Mouse (Mus musculus) heart, postnatal 25 days (tissue): ENCODE results near the gene Sp9. TPM values are rescaled to one million over a fixed set of nuclear protein-coding genes. Genes with fewer than 3 reads are reported as not detected.

ENCODE experiments used
- DNase-seq: peaks from one replicate; pipeline ENCODE4 v3.0.0; 2022; ENCODE audit warnings: low spot score
- intact Hi-C: fragments of 180-260 bp; cut with DNase I; formaldehyde crosslinking; loops from one replicate; pipeline ENCODE4 v1.15.1; 2025
- total RNA-seq, 2 experiments: library from RNA; stranded (reverse); gene quantifications; 2 replicates each; pipeline ENCODE4 v1.2.3; 2021

Gene Sp9
- total RNA-seq, 2 experiments from 2014 or later = not detected

- no peak for DNase-seq
- intact Hi-C loops = loop anchor here (5.0 to 10.0 kb wide), 5 partner anchors 299 to 1736 kb away; partner anchors contain the start of genes Hoxd13 and Pdk1
Observed at GRCm38 (mm10) chr2:73273249-73274118, 1.8 kb downstream of the Sp9 start.

DNA sequence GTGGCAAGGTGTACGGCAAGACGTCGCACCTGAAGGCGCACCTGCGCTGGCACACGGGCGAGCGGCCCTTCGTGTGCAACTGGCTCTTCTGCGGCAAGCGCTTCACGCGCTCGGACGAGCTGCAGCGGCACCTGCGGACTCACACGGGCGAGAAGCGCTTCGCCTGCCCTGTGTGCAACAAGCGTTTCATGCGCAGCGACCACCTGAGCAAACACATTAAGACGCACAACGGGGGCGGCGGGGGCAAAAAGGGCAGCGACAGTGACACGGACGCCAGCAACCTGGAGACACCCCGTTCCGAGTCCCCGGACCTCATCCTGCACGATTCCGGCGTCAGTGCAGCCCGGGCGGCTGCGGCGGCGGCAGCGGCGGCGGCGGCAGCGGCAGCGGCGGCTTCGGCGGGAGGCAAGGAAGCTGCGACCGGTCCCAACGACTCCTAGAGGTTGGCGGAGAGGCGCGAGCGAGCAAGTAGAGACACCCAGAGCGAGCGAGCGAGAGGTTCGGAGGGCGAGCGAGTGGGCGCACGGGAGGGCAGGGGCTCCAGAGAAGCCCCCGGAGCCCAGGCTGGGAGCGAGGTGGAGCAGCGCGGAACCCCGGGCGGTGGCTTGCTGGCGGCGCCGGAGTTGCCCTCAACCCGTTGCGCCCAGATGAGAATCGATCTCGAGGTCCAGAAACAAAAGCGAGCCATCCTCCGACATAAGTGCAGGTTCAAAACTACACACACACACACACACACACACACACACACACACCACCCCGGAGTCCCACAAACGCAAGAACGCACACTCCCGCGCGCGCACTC is 2.6 kb downstream of the Sp9 start:
- no peak for DNase-seq
- intact Hi-C loops = loop anchor here (5.0 to 10.0 kb wide), 5 partner anchors 300 to 1737 kb away; partner anchors contain the start of genes Hoxd13 and Pdk1

- no peak for DNase-seq
- intact Hi-C loops = loop anchor here (10.0 kb wide), 4 partner anchors 301 to 1401 kb away; partner anchors contain the start of genes Hoxd13 and Pdk1
Observed at GRCm38 (mm10) chr2:73275261-73276040, 3.7 kb downstream of the Sp9 start.

DNA sequence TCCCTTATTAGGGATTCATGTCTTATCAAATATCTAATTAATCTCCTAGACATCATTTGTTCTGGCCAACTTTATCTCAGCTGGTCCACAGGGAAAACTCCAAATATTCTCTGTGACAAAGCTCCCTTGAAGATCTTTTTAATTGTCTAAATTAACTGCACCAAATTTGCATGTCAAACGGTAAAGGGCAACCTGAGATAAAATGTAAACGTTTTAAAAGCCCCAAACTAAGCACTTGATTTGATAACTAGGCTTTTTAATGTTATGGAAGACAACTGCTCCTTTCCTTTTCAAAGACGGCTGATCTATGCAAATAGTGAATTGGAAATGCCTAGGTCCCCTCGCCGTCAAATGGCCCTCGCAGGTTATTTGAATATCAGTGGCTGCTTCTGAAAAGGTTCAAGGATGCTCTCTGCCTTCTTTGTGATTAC is 4.4 kb downstream of the Sp9 start:
- DNase-seq = no peak
- intact Hi-C loops = loop anchor here (10.0 kb wide), 4 partner anchors 301 to 1401 kb away; partner anchors contain the start of genes Hoxd13 and Pdk1

- DNase-seq = no peak
- intact Hi-C loops = loop anchor here (10.0 kb wide), 4 partner anchors 302 to 1402 kb away; partner anchors contain the start of genes Hoxd13 and Pdk1
Observed at GRCm38 (mm10) chr2:73277021-73277708, 5.4 kb downstream of the Sp9 start.

- intact Hi-C loops = loop anchor here (1.0 to 10.0 kb wide), 7 partner anchors 63 to 1403 kb away; partner anchors contain the start of genes Hoxd13 and Pdk1
- no peak for DNase-seq
Observed at GRCm38 (mm10) chr2:73277709-73278075, 6.0 kb downstream of the Sp9 start.

GRCm38 (mm10) chr2:73278131-73278854 is 6.6 kb downstream of the Sp9 start:
- intact Hi-C loops = loop anchor here (1.0 to 10.0 kb wide), 7 partner anchors 63 to 1403 kb away; partner anchors contain the start of genes Hoxd13 and Pdk1
- peak; percentile 64 for DNase-seq

GRCm38 (mm10) chr2:73278869-73279268 is 7.1 kb downstream of the Sp9 start:
- intact Hi-C loops = loop anchor here (1.0 to 10.0 kb wide), 7 partner anchors 64 to 1404 kb away; partner anchors contain the start of genes Hoxd13 and Pdk1
- DNase-seq = no peak

- intact Hi-C loops = loop anchor here (2.0 to 10.0 kb wide), 6 partner anchors 65 to 1405 kb away; partner anchors contain the start of genes Hoxd13 and Pdk1
- no peak for DNase-seq
Observed at GRCm38 (mm10) chr2:73279271-73280038, 7.7 kb downstream of the Sp9 start.

- intact Hi-C loops = no loop called here
- DNase-seq = no peak
Observed at GRCm38 (mm10) chr2:73280356-73281047, 8.8 kb downstream of the Sp9 start.

DNA sequence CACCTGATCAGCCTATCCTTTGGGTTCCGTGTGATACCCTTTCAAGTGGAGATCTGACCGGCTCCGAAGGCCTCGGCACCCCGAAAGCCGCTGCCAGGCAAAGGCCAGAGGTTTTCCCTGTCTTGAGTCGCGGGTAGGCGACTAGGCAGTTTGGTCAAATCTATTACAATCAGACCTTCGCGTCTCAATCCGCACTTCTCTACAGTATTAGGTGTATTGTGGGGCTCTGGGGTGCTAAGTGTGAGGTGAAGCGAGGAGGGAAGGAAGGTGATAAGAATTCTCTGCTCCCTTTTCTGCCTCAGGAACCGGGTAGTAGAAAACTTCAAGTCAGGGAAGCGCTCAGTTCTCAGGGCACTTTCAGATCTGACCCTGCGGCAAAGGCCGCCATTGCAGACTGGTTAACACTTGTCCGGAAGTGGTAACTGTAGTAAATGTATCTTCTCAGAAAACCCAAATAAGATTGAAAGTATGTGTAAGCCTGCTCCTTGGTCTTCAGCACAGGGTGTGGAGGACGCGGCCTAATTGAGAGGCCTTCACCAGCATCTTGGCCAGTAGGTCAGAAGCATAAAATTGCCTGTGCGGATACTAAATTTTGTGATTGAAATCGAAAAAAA is 9.4 kb downstream of the Sp9 start:
- intact Hi-C loops = no loop called here
- DNase-seq = no peak

DNA sequence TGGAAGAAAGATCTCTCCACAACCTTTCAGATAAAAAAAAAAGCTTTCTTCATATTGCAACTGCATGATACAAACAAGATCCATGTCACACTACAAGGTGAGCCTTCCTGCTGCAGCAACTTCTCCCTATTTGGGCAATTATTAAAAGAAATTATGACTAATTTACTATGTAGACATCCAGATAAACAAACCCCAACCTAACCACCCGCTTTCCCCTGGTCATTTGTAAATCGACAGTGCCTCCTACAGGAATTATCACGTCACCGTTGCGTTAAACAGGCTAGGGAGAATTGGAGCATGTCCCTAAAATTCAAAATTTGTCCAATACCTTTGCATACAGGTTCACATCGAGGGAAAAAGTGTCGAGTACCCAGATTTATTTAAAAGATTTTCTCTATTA is 10.0 kb downstream of the Sp9 start:
- intact Hi-C loops = no loop called here
- DNase-seq = no peak

GRCm38 (mm10) chr2:73285630-73286029 is 13.9 kb downstream of the Sp9 start:
- DNase-seq = no peak
- intact Hi-C loops = no loop called here

- no peak for DNase-seq
- intact Hi-C loops = no loop called here
Observed at GRCm38 (mm10) chr2:73291130-73291529, 19.4 kb downstream of the Sp9 start.

DNA sequence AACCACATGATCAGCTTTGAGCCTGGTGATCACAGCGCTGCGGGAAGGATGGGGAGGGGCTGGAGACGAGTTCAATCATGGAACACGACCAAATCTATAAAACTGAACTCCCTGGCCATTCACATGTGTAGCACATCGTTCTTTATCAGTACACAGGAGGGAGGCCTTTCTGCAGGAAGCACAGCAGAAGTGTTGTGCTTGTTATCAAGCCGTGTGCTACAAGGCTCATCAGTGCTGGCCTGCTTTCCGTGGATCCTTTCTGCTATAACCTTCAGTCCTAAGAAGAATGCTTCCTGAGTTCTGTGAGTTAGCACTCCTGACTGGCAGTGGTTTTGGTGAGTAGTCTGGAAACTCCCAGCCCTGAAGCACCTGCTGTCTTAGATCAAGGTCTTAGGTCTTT is 23.3 kb downstream of the Sp9 start:
- intact Hi-C loops = no loop called here
- no peak for DNase-seq

GRCm38 (mm10) chr2:73298154-73298553 is 26.4 kb downstream of the Sp9 start:
- DNase-seq = no peak
- intact Hi-C loops = no loop called here
